Mouse (Mus musculus): ENCODE measurements around the gene Dock1. TPM values are rescaled to one million over a fixed set of nuclear protein-coding genes. Genes with fewer than 3 reads are reported as not detected.

The Dock1 gene
- polyA plus RNA-seq, 1 experiment from 2014 or later = 25.0 TPM

- Histone ChIP-seq H3K36me3 (ENCODE audit: control insufficient read depth, insufficient read depth, low read length) (no peaks in the 10 kb centered on the region), H3K9me3 (ENCODE audit: control insufficient read depth, low read length) (no peaks in the 10 kb centered on the region), H3K4me2 (replicated peaks; ENCODE audit: low read depth, low read length) (no peak overlapping the region), H3K27ac (ENCODE audit: low read depth, low read length) (no peak overlapping the region), H3K27me3 (ENCODE audit: control insufficient read depth, insufficient read depth, low read length) (no peaks in the 10 kb centered on the region), H3K4me3 (ENCODE audit: low read depth, low read length) (no peak overlapping the region), H3K4me1 (replicated peaks; ENCODE audit: control insufficient read depth, insufficient read depth, low read length) (no peaks in the 10 kb centered on the region), H3K9ac (ENCODE audit: low read depth, low read length) (no peak overlapping the region)
- DNase-seq (ENCODE audit: low spot score) = no peak
- ATAC-seq (ENCODE audit: low FRiP score) = no peak
- 95% methylated on average over 3 of the region's 3 CpGs for WGBS
These were observed 523.7 kb downstream of the Dock1 start for GRCm38 (mm10) chr7:135194190-135194589.

GRCm38 (mm10) chr7:135195631-135196030 lies 525.2 kb downstream of the Dock1 start:
- Histone ChIP-seq H3K4me3 (ENCODE audit: low read depth, low read length) (no peak overlapping the region), H3K27ac (ENCODE audit: low read depth, low read length) (no peak overlapping the region), H3K36me3 (ENCODE audit: control insufficient read depth, insufficient read depth, low read length) (no peaks in the 10 kb centered on the region), H3K9ac (ENCODE audit: low read depth, low read length) (no peak overlapping the region), H3K4me1 (replicated peaks; ENCODE audit: control insufficient read depth, insufficient read depth, low read length) (no peaks in the 10 kb centered on the region), H3K9me3 (ENCODE audit: control insufficient read depth, low read length) (no peaks in the 10 kb centered on the region), H3K27me3 (ENCODE audit: control insufficient read depth, insufficient read depth, low read length) (no peaks in the 10 kb centered on the region), H3K4me2 (replicated peaks; ENCODE audit: low read depth, low read length) (no peak overlapping the region)
- no peak for ATAC-seq (ENCODE audit: low FRiP score)
- 84% methylated on average over 2 of the region's 2 CpGs for WGBS
- DNase-seq (ENCODE audit: low spot score) = no peak

- DNase-seq (ENCODE audit: low spot score) = no peak
- H3K4me2 ChIP-seq (replicated peaks; ENCODE audit: low read depth, low read length) = no peak overlapping the region
- no peak overlapping the region for H3K27ac ChIP-seq (ENCODE audit: low read depth, low read length)
- no peak for ATAC-seq (ENCODE audit: low FRiP score)
- no peaks in the 10 kb centered on the region for H3K9me3 ChIP-seq (ENCODE audit: control insufficient read depth, low read length)
- 93% methylated on average over 10 of the region's 10 CpGs for WGBS
- no peaks in the 10 kb centered on the region for H3K4me1 ChIP-seq (replicated peaks; ENCODE audit: control insufficient read depth, insufficient read depth, low read length)
- no peaks in the 10 kb centered on the region for H3K36me3 ChIP-seq (ENCODE audit: control insufficient read depth, insufficient read depth, low read length)
- no peak overlapping the region for H3K9ac ChIP-seq (ENCODE audit: low read depth, low read length)
- no peaks in the 10 kb centered on the region for H3K27me3 ChIP-seq (ENCODE audit: control insufficient read depth, insufficient read depth, low read length)
- no peak overlapping the region for H3K4me3 ChIP-seq (ENCODE audit: low read depth, low read length)
These were observed 526.4 kb downstream of the Dock1 start for GRCm38 (mm10) chr7:135196828-135197227.

GRCm38 (mm10) chr7:135203920-135204319 lies 533.5 kb downstream of the Dock1 start:
- H3K27ac ChIP-seq (ENCODE audit: low read depth, low read length) = no peak overlapping the region
- H3K4me3 ChIP-seq (ENCODE audit: low read depth, low read length) = no peak overlapping the region
- no peak overlapping the region for H3K9ac ChIP-seq (ENCODE audit: low read depth, low read length)
- no peak overlapping the region for H3K4me2 ChIP-seq (replicated peaks; ENCODE audit: low read depth, low read length)
- no peak for DNase-seq (ENCODE audit: low spot score)
- no peak for ATAC-seq (ENCODE audit: low FRiP score)
- H3K9me3 ChIP-seq (ENCODE audit: control insufficient read depth, low read length) = no peaks in the 10 kb centered on the region
- H3K36me3 ChIP-seq (ENCODE audit: control insufficient read depth, insufficient read depth, low read length) = no peaks in the 10 kb centered on the region
- H3K27me3 ChIP-seq (ENCODE audit: control insufficient read depth, insufficient read depth, low read length) = no peaks in the 10 kb centered on the region
- H3K4me1 ChIP-seq (replicated peaks; ENCODE audit: control insufficient read depth, insufficient read depth, low read length) = no peaks in the 10 kb centered on the region

GRCm38 (mm10) chr7:135205111-135205510 lies 534.7 kb downstream of the Dock1 start:
- no peaks in the 10 kb centered on the region for H3K4me1 ChIP-seq (replicated peaks; ENCODE audit: control insufficient read depth, insufficient read depth, low read length)
- no peak overlapping the region for H3K27ac ChIP-seq (ENCODE audit: low read depth, low read length)
- H3K9ac ChIP-seq (ENCODE audit: low read depth, low read length) = no peak overlapping the region
- H3K27me3 ChIP-seq (ENCODE audit: control insufficient read depth, insufficient read depth, low read length) = no peaks in the 10 kb centered on the region
- no peaks in the 10 kb centered on the region for H3K9me3 ChIP-seq (ENCODE audit: control insufficient read depth, low read length)
- DNase-seq (ENCODE audit: low spot score) = no peak
- WGBS = 79% methylated on average over 5 of the region's 5 CpGs
- H3K4me3 ChIP-seq (ENCODE audit: low read depth, low read length) = no peak overlapping the region
- no peak overlapping the region for H3K4me2 ChIP-seq (replicated peaks; ENCODE audit: low read depth, low read length)
- no peaks in the 10 kb centered on the region for H3K36me3 ChIP-seq (ENCODE audit: control insufficient read depth, insufficient read depth, low read length)
- no peak for ATAC-seq (ENCODE audit: low FRiP score)

- no peak overlapping the region for H3K4me3 ChIP-seq (ENCODE audit: low read depth, low read length)
- DNase-seq (ENCODE audit: low spot score) (no peak), ATAC-seq (ENCODE audit: low FRiP score) (no peak)
- 88% methylated on average over 6 of the region's 6 CpGs for WGBS
- H3K36me3 ChIP-seq (ENCODE audit: control insufficient read depth, insufficient read depth, low read length) = no peaks in the 10 kb centered on the region
- no peaks in the 10 kb centered on the region for H3K4me1 ChIP-seq (replicated peaks; ENCODE audit: control insufficient read depth, insufficient read depth, low read length)
- no peak overlapping the region for H3K27ac ChIP-seq (ENCODE audit: low read depth, low read length)
- H3K9ac ChIP-seq (ENCODE audit: low read depth, low read length) = no peak overlapping the region
- no peaks in the 10 kb centered on the region for H3K27me3 ChIP-seq (ENCODE audit: control insufficient read depth, insufficient read depth, low read length)
- no peaks in the 10 kb centered on the region for H3K9me3 ChIP-seq (ENCODE audit: control insufficient read depth, low read length)
- H3K4me2 ChIP-seq (replicated peaks; ENCODE audit: low read depth, low read length) = no peak overlapping the region
These were observed 538.6 kb downstream of the Dock1 start for GRCm38 (mm10) chr7:135208947-135209567.

- no peaks in the 10 kb centered on the region for H3K27me3 ChIP-seq (ENCODE audit: control insufficient read depth, insufficient read depth, low read length)
These were observed 539.8 kb downstream of the Dock1 start for GRCm38 (mm10) chr7:135210296-135210695.

GRCm38 (mm10) chr7:135210831-135211230 lies 540.4 kb downstream of the Dock1 start:
- Histone ChIP-seq H3K4me2 (replicated peaks; ENCODE audit: low read depth, low read length) (no peak overlapping the region), H3K27me3 (ENCODE audit: control insufficient read depth, insufficient read depth, low read length) (no peaks in the 10 kb centered on the region), H3K4me1 (replicated peaks; ENCODE audit: control insufficient read depth, insufficient read depth, low read length) (no peaks in the 10 kb centered on the region), H3K36me3 (ENCODE audit: control insufficient read depth, insufficient read depth, low read length) (no peaks in the 10 kb centered on the region), H3K9me3 (ENCODE audit: control insufficient read depth, low read length) (no peaks in the 10 kb centered on the region), H3K27ac (ENCODE audit: low read depth, low read length) (no peak overlapping the region), H3K9ac (ENCODE audit: low read depth, low read length) (no peak overlapping the region), H3K4me3 (ENCODE audit: low read depth, low read length) (no peak overlapping the region)
- ATAC-seq (ENCODE audit: low FRiP score) (no peak), DNase-seq (ENCODE audit: low spot score) (no peak)
- 80% methylated on average over 2 of the region's 2 CpGs for WGBS

More at GRCm38 (mm10) chr7:135210296-135210695, 539.8 kb downstream of the Dock1 start:
- Histone ChIP-seq H3K27ac (ENCODE audit: low read depth, low read length) (no peak overlapping the region), H3K9me3 (ENCODE audit: control insufficient read depth, low read length) (no peaks in the 10 kb centered on the region), H3K4me1 (replicated peaks; ENCODE audit: control insufficient read depth, insufficient read depth, low read length) (no peaks in the 10 kb centered on the region), H3K36me3 (ENCODE audit: control insufficient read depth, insufficient read depth, low read length) (no peaks in the 10 kb centered on the region), H3K4me3 (ENCODE audit: low read depth, low read length) (no peak overlapping the region), H3K9ac (ENCODE audit: low read depth, low read length) (no peak overlapping the region), H3K4me2 (replicated peaks; ENCODE audit: low read depth, low read length) (no peak overlapping the region)
- no peak for ATAC-seq (ENCODE audit: low FRiP score)
- no peak for DNase-seq (ENCODE audit: low spot score)

GRCm38 (mm10) chr7:135212505-135212904 lies 542.1 kb downstream of the Dock1 start:
- Histone ChIP-seq H3K4me3 (ENCODE audit: low read depth, low read length) (no peak overlapping the region), H3K9ac (ENCODE audit: low read depth, low read length) (no peak overlapping the region), H3K36me3 (ENCODE audit: control insufficient read depth, insufficient read depth, low read length) (no peaks in the 10 kb centered on the region), H3K27me3 (ENCODE audit: control insufficient read depth, insufficient read depth, low read length) (no peaks in the 10 kb centered on the region), H3K4me1 (replicated peaks; ENCODE audit: control insufficient read depth, insufficient read depth, low read length) (no peaks in the 10 kb centered on the region), H3K9me3 (ENCODE audit: control insufficient read depth, low read length) (no peaks in the 10 kb centered on the region), H3K27ac (ENCODE audit: low read depth, low read length) (no peak overlapping the region), H3K4me2 (replicated peaks; ENCODE audit: low read depth, low read length) (no peak overlapping the region)
- ATAC-seq (ENCODE audit: low FRiP score) = no peak
- 68% methylated on average over 2 of the region's 2 CpGs for WGBS
- DNase-seq (ENCODE audit: low spot score) = no peak

Measured in hindbrain, embryonic 11.5 days (tissue).